Mouse (Mus musculus): ENCODE measurements around the gene Tars. TPM values are rescaled to one million over a fixed set of nuclear protein-coding genes. Genes with fewer than 3 reads are reported as not detected.
A peak's percentile ranks its signal among the peaks of the same experiment; 100 is the strongest.

Tars gene
- polyA plus RNA-seq, 1 experiment from 2014 or later = 70.3 TPM

GRCm38 (mm10) chr15:11382585-11382984, 16.9 kb downstream of the Tars start:
- ATAC-seq (ENCODE audit: insufficient read depth) = no peak

GRCm38 (mm10) chr15:11380616-11381015, 18.8 kb downstream of the Tars start:
- Histone ChIP-seq H3K27ac (ENCODE audit: low read depth) (no peak overlapping the region), H3K4me2 (no peak overlapping the region), H3K4me1 (ENCODE audit: insufficient read depth) (no peaks in the 10 kb centered on the region), H3K36me3 (ENCODE audit: insufficient read depth) (peaks cover 35% of the 10 kb centered on the region), H3K9ac (no peak overlapping the region), H3K27me3 (ENCODE audit: insufficient read depth, low read length) (no peaks in the 10 kb centered on the region), H3K4me3 (ENCODE audit: low read depth, low read length) (no peak overlapping the region), H3K9me3 (ENCODE audit: low read depth, low read length) (no peaks in the 10 kb centered on the region)
- DNase-seq (no peak), ATAC-seq (ENCODE audit: insufficient read depth) (no peak)
- WGBS = 71% methylated on average over 8 of the region's 8 CpGs
- no peak for TF ChIP-seq CTCF (IDR thresholded peaks at IDR 0.05; ENCODE audit: low read depth)

More at GRCm38 (mm10) chr15:11382585-11382984, 16.9 kb downstream of the Tars start:
- H3K4me3 ChIP-seq (ENCODE audit: low read depth, low read length) = no peak overlapping the region
- no peaks in the 10 kb centered on the region for H3K27me3 ChIP-seq (ENCODE audit: insufficient read depth, low read length)
- no peak overlapping the region for H3K4me2 ChIP-seq
- H3K4me1 ChIP-seq (ENCODE audit: insufficient read depth) = no peaks in the 10 kb centered on the region
- peaks cover 55% of the 10 kb centered on the region for H3K36me3 ChIP-seq (ENCODE audit: insufficient read depth)
- no peak for DNase-seq
- H3K9me3 ChIP-seq (ENCODE audit: low read depth, low read length) = no peaks in the 10 kb centered on the region
- no peak for TF ChIP-seq CTCF (IDR thresholded peaks at IDR 0.05; ENCODE audit: low read depth)
- WGBS = 86% methylated on average over 12 of the region's 12 CpGs
- H3K27ac ChIP-seq (ENCODE audit: low read depth) = no peak overlapping the region
- no peak overlapping the region for H3K9ac ChIP-seq

- ATAC-seq (ENCODE audit: insufficient read depth) = peak; percentile 44; the same call in 1 of the 2 replicates
- Histone ChIP-seq H3K36me3 (ENCODE audit: insufficient read depth) (peaks cover 30% of the 10 kb centered on the region), H3K9ac (no peak overlapping the region), H3K27ac (ENCODE audit: low read depth) (no peak overlapping the region), H3K9me3 (ENCODE audit: low read depth, low read length) (no peaks in the 10 kb centered on the region), H3K4me2 (no peak overlapping the region), H3K27me3 (ENCODE audit: insufficient read depth, low read length) (no peaks in the 10 kb centered on the region), H3K4me3 (ENCODE audit: low read depth, low read length) (no peak overlapping the region), H3K4me1 (ENCODE audit: insufficient read depth) (no peaks in the 10 kb centered on the region)
- WGBS = 38% methylated on average over 8 of the region's 8 CpGs
- DNase-seq = peak; percentile 82
- peak; percentile 71 for TF ChIP-seq CTCF (IDR thresholded peaks at IDR 0.05; ENCODE audit: low read depth)
Observed at GRCm38 (mm10) chr15:11380087-11380530, 19.4 kb downstream of the Tars start.

GRCm38 (mm10) chr15:11379431-11380086, 19.9 kb downstream of the Tars start:
- whole genome bisulfite sequencing = 78% methylated on average over 8 of the region's 8 CpGs
- Histone ChIP-seq H3K4me2 (no peak overlapping the region), H3K27me3 (ENCODE audit: insufficient read depth, low read length) (no peaks in the 10 kb centered on the region), H3K4me1 (ENCODE audit: insufficient read depth) (no peaks in the 10 kb centered on the region), H3K36me3 (ENCODE audit: insufficient read depth) (peaks cover 24% of the 10 kb centered on the region), H3K9ac (no peak overlapping the region), H3K4me3 (ENCODE audit: low read depth, low read length) (no peak overlapping the region), H3K27ac (ENCODE audit: low read depth) (no peak overlapping the region), H3K9me3 (ENCODE audit: low read depth, low read length) (no peaks in the 10 kb centered on the region)
- no peak for TF ChIP-seq CTCF (IDR thresholded peaks at IDR 0.05; ENCODE audit: low read depth)
- DNase-seq (no peak), ATAC-seq (ENCODE audit: insufficient read depth) (peak; percentile 35; the same call in 1 of the 2 replicates)

GRCm38 (mm10) chr15:11370477-11371085, 28.9 kb downstream of the Tars start:
- H3K9ac ChIP-seq = no peak overlapping the region
- WGBS = 67% methylated on average over 7 of the region's 7 CpGs
- TF ChIP-seq CTCF (IDR thresholded peaks at IDR 0.05; ENCODE audit: low read depth) = no peak
- H3K27ac ChIP-seq (ENCODE audit: low read depth) = no peak overlapping the region
- no peak for ATAC-seq (ENCODE audit: insufficient read depth)
- DNase-seq = no peak
- no peaks in the 10 kb centered on the region for H3K4me1 ChIP-seq (ENCODE audit: insufficient read depth)
- H3K36me3 ChIP-seq (ENCODE audit: insufficient read depth) = no peaks in the 10 kb centered on the region
- no peaks in the 10 kb centered on the region for H3K9me3 ChIP-seq (ENCODE audit: low read depth, low read length)
- H3K4me2 ChIP-seq = no peak overlapping the region
- H3K27me3 ChIP-seq (ENCODE audit: insufficient read depth, low read length) = no peaks in the 10 kb centered on the region
- no peak overlapping the region for H3K4me3 ChIP-seq (ENCODE audit: low read depth, low read length)

GRCm38 (mm10) chr15:11369572-11369971, 29.9 kb downstream of the Tars start:
- H3K27me3 ChIP-seq (ENCODE audit: insufficient read depth, low read length) = no peaks in the 10 kb centered on the region
- WGBS = 63% methylated on average over 3 of the region's 3 CpGs
- no peaks in the 10 kb centered on the region for H3K36me3 ChIP-seq (ENCODE audit: insufficient read depth)
- TF ChIP-seq CTCF (IDR thresholded peaks at IDR 0.05; ENCODE audit: low read depth) = no peak
- H3K4me3 ChIP-seq (ENCODE audit: low read depth, low read length) = no peak overlapping the region
- ATAC-seq (ENCODE audit: insufficient read depth) (no peak), DNase-seq (no peak)
- H3K4me2 ChIP-seq = no peak overlapping the region
- no peak overlapping the region for H3K9ac ChIP-seq
- H3K9me3 ChIP-seq (ENCODE audit: low read depth, low read length) = no peaks in the 10 kb centered on the region
- no peak overlapping the region for H3K27ac ChIP-seq (ENCODE audit: low read depth)
- no peaks in the 10 kb centered on the region for H3K4me1 ChIP-seq (ENCODE audit: insufficient read depth)

- Histone ChIP-seq H3K36me3 (ENCODE audit: insufficient read depth) (no peaks in the 10 kb centered on the region), H3K9ac (no peak overlapping the region), H3K4me2 (no peak overlapping the region), H3K4me1 (ENCODE audit: insufficient read depth) (no peaks in the 10 kb centered on the region), H3K9me3 (ENCODE audit: low read depth, low read length) (no peaks in the 10 kb centered on the region), H3K27me3 (ENCODE audit: insufficient read depth, low read length) (no peaks in the 10 kb centered on the region), H3K4me3 (ENCODE audit: low read depth, low read length) (no peak overlapping the region), H3K27ac (ENCODE audit: low read depth) (no peak overlapping the region)
- ATAC-seq (ENCODE audit: insufficient read depth) = no peak
- 87% methylated on average over 1 of the region's 1 CpGs for WGBS
- TF ChIP-seq CTCF (IDR thresholded peaks at IDR 0.05; ENCODE audit: low read depth) = no peak
- peak; percentile 68 for DNase-seq
Observed at GRCm38 (mm10) chr15:11364795-11365194, 34.7 kb downstream of the Tars start.

Measured in lung, embryonic 14.5 days (tissue).